Mouse (Mus musculus) cerebellum, adult 11 months (tissue): ENCODE results near the gene Vmn1r68.

Source experiments
- DNase-seq: peaks from one replicate; pipeline ENCODE4 v3.0.0; 2022

Gene Vmn1r68

DNA sequence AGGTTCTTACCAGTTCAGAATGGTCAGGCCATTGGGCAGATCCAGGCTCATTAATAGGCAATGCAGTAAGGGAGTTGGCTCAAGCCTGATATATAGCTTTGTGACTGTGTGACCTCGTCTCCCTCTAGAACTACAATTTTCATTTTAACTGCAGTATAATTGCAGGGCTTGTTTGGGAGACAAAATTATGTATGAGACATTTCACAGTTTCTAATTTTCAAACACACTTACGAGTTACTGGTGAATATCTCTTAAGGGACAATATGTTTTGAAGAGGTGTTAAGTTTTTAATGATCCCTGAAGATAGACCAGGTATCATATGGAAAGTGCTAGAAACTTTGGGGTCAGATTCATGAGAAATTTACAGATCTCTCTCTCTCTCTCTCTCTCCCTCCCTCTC lies at the start of gene Vmn1r68:
TSS of gene Vmn1r68 (minus strand) at position 101 of the 400 bp plus-strand sequence.
- DNase-seq: no peak

DNA sequence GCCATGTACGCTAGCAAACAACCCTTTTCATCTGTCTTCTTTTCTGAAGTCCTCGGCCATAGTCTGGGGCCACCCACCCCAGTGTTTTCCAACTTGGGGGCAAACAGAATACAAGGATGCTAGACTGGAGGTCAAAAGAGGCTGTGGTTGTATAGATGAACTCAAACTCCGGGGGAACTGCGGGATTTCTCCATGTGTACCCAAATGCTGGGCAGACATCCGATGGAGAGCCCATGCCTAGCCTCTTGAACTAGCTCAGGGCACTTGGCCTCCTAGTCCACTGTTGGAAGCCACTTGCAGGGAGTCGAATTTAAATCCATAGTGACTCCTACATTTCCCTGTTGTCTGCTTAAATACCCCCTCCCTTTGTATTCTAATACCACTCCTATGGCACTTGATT lies 62.7 kb downstream of the Vmn1r68 start:
- DNase-seq: no peak

DNA sequence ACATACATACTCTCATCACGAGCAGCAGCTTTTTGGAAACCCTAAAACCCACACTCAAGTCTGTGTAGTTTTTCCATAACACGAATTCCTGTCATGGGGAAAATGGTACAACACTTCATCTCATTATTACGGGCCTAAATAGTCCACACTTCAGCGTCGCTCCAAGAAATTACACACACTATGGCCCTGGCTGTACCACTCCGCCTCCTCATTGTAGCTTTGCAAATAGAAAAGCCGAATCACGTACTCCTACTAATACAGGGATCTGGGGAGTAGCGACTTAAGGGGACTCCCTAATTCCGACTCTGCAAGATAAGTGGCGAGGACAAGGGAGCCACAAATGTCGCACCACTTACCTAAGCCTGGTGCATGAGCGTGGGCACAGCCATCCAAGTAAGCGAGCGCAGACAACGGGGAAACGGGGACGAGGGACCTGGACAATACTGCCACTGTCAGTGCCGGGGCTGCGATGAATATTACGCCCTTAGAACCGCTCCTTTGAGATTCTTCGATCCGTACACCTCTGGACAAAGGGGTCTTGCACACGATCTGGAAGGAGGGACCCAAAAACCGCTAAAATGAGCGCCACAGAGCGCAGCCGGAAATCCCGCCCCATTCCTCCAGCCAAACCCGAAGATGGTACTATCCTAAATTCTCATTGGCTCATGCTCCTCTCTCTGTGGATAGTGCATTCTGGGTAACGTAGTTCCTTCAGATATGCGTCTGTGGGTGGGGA lies 63.3 kb downstream of the Vmn1r68 start, which contains the start of gene Zik1:
TSS of gene Zik1 (minus strand) at position 609 of the 736 bp plus-strand sequence.
- DNase-seq: peak; percentile 62

- DNase-seq: peak; percentile 39
Measured at GRCm38 (mm10) chr7:10480588-10481233, 77.6 kb downstream of the Vmn1r68 start.

- DNase-seq: no peak
Measured at GRCm38 (mm10) chr7:10479813-10480212, 78.5 kb downstream of the Vmn1r68 start.

GRCm38 (mm10) chr7:10458166-10458565 lies 100.1 kb downstream of the Vmn1r68 start:
- DNase-seq: no peak
